Mouse (Mus musculus) adrenal gland, postnatal 14 days (tissue): ENCODE measurements around the gene Foxo1. TPM values are rescaled to one million over a fixed set of nuclear protein-coding genes. Genes with fewer than 3 reads are reported as not detected.
A peak's percentile ranks its signal among the peaks of the same experiment; 100 is the strongest.

Source experiments
- DNase-seq: peaks from one replicate; pipeline ENCODE4 v3.0.0; 2021; ENCODE audit warnings: mixed read lengths
- total RNA-seq: library from RNA; stranded (reverse); gene quantifications from 2 replicates; pipeline ENCODE4 v1.2.3, GENCODE M21; 2021

Foxo1 gene
- total RNA-seq, 1 experiment from 2014 or later = 39.3 TPM

DNA sequence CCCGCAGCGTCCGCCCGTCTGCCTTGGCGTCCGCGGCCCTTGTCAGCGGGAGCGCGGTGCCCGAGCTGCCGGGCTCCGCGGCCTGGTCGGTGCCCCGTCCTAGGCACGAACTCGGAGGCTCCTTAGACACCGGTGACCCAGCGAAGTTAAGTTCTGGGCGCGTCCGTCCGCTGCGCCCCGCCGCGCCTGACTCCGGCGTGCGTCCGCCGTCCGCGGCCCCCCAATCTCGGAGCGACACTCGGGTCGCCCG is 276 bp downstream of the Foxo1 start:
- no peak for DNase-seq

DNA sequence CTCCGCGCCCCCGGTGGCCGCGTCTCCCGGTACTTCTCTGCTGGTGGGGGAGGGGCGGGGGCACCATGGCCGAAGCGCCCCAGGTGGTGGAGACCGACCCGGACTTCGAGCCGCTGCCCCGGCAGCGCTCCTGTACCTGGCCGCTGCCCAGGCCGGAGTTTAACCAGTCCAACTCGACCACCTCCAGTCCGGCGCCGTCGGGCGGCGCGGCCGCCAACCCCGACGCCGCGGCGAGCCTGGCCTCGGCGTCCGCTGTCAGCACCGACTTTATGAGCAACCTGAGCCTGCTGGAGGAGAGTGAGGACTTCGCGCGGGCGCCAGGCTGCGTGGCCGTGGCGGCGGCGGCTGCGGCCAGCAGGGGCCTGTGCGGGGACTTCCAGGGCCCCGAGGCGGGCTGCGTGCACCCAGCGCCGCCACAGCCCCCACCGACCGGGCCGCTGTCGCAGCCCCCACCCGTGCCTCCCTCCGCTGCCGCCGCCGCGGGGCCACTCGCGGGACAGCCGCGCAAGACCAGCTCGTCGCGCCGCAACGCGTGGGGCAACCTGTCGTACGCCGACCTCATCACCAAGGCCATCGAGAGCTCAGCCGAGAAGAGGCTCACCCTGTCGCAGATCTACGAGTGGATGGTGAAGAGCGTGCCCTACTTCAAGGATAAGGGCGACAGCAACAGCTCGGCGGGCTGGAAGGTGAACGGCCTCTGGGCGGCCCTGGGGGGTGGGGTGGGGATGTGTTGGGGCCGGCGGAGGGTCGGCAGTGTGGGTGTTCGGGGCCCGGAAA is 789 bp downstream of the Foxo1 start:
- DNase-seq = peak; percentile 69

GRCm38 (mm10) chr3:52269514-52270351 is 1.6 kb downstream of the Foxo1 start:
- DNase-seq = peak; percentile 89

- peak; percentile 26 for DNase-seq
These were observed 2.4 kb downstream of the Foxo1 start for GRCm38 (mm10) chr3:52270511-52270910.

GRCm38 (mm10) chr3:52271376-52271775 is 3.2 kb downstream of the Foxo1 start:
- no peak for DNase-seq

- no peak for DNase-seq
These were observed 4.3 kb downstream of the Foxo1 start for GRCm38 (mm10) chr3:52272376-52272865.

DNA sequence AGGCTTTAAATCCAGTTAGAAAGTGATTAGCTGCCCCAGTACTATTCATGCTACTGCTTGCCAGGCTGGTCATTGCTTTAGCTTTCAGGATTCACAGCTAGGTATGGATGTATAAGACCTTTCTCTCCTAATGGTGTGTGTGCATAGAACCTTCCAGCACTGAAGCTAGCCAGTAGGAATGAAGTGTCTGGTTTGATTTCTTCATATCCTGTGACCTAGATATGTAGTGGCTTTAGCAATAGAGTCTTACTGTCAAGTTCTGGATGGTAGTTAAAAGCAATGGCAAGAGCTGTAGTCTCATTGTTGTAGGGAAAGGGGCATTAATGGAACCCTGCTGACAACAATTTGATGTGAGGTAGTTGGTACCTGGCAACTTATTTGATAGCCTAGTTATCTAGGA is 6.3 kb downstream of the Foxo1 start:
- DNase-seq = no peak

- no peak for DNase-seq
These were observed 7.0 kb downstream of the Foxo1 start for GRCm38 (mm10) chr3:52275037-52275555.

DNA sequence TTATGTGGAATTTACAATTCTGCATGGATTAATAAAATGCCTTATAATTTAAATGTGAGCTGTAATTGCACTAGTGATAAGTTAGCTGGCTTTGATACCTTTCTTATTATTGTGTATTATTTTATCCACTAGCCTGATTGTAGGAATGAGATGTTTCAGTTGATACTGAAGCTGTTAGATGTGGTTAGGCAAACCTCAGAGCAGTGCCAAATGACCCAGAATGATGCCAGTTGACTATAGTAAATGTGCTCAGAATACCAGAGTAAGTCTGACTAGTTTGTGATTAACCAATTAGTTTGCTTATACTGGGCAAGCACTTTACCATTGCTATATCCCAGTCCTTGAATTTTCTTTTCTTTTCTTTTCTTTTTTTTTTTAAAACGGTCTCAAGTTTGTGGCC is 12.5 kb downstream of the Foxo1 start:
- no peak for DNase-seq

DNA sequence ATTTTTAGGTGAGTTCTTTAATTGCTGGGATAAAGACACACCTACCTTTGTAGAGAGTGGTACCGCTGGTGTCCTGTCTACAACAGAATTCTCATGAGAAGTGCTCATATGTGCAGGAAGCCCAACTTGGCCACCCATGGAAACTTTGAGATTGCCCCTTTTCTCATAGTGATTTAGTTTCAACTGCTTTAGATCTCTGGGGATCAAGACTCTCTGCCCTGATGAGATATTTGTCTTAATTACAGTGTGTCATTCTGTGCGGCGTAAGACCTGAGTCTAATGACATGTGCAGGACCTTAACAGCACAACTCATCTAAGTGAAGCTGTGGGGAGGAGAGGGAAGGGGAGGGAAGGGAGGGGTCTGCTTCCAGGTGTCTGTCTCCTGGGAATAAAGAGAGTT is 13.7 kb downstream of the Foxo1 start:
- no peak for DNase-seq

DNA sequence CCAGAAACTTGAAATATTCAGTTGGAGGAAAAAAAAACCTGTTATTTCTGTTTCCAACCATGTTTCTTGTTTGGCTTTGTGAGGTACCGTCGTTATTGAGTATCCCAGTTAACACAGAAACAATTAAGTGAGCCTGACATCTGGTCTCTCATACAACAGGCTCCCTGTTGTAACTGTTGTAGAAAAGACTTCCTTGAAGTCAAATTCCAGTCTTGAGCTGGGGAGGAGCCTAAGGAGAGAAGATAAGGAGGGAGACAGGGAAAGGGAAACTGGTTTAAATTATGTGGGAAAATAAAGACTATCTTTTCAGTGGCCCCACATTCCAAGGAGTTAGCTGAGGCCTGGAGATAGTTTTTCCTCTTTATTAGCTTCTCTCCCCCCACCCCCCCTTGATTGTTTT is 14.2 kb downstream of the Foxo1 start:
- DNase-seq = no peak

DNA sequence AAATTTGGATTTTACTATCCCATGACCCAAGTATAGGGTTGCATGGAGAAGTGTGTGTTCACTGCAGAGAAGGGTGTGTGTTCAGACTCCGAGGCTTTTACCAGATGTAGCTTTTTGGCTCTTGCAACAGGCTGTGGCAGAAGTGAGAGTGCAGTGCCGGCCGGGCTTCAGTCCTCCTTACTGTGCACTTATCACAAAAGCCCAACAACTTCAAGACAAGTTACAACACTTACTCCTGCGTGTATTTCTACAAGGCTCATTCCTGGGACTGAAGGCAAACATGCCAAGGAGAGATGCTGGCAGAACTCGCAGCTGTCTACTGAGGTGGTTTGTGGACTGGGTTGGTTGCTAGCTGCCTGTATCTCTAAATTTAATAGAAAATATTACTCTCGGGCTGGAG is 15.4 kb downstream of the Foxo1 start:
- DNase-seq = no peak

DNA sequence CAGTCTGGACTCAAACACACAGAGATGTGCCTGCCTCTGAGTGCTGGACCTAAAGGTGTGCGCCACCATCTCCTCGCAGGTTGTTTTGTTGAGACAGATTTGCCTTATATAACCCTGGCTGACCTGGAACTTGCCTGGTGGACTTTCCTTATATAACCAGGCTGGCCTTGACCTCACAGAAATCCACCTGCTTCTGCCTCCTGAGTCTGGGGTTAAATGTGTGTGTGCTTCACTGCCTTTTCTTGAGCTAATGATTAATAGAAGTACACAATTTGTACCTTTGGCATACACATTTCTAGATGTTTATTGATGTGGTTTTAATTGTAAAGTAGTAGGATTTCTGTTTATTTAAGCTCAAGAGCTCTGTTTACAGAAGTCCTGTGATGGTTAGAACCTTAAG is 22.7 kb downstream of the Foxo1 start:
- DNase-seq = no peak

DNA sequence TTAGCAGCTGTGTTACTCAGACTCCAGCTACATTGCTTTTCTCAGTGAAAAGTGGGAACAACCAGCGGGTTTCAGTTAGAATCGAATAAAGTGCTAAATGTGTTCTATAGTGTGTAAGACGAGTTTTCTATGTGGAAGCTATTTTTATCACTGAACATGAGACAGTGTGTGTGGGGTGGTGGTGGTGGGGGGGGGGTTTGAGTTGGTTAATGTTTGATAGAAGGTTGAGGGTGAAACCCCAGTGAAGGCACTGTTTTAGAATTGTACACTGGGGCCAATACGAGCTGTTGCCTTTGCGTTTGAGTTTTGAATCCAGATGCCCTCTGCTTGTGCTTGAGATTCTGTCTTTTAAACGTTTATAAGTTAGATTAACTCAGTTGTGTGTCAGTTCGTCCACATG is 24.4 kb downstream of the Foxo1 start:
- DNase-seq = no peak

- DNase-seq = no peak
These were observed 25.8 kb downstream of the Foxo1 start for GRCm38 (mm10) chr3:52293946-52294345.

- no peak for DNase-seq
These were observed 27.6 kb downstream of the Foxo1 start for GRCm38 (mm10) chr3:52295688-52296087.

DNA sequence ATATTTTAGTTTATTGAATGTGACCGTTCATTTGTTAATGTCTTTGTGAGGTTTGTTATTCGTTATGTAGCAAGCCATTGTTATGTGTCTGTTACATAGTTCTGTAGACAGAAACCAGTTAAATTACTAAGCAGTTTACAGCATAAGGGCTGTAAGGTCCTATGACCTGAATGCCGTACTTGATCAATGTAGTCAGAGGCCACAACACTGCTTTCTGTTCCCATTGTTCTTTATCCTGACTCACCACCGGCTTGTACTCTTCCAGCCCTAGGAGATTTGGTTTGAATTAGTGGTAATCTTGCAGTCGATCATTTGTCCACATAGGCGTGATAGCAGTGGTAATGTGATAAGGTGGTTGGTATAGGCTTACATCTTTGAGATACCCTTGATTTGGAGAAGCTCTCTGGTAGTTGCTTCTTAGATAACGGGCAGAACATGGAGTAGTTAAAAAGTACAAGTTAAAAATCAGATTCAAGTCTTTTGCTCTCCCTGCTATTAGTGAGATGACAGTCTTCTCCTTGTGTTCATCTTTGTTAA is 28.2 kb downstream of the Foxo1 start:
- no peak for DNase-seq

- DNase-seq = no peak
These were observed 29.3 kb downstream of the Foxo1 start for GRCm38 (mm10) chr3:52297291-52298018.

GRCm38 (mm10) chr3:52298683-52299082 is 30.5 kb downstream of the Foxo1 start:
- no peak for DNase-seq

GRCm38 (mm10) chr3:52299376-52299775 is 31.2 kb downstream of the Foxo1 start:
- DNase-seq = peak; percentile 10

GRCm38 (mm10) chr3:52300517-52300916 is 32.4 kb downstream of the Foxo1 start:
- DNase-seq = no peak

DNA sequence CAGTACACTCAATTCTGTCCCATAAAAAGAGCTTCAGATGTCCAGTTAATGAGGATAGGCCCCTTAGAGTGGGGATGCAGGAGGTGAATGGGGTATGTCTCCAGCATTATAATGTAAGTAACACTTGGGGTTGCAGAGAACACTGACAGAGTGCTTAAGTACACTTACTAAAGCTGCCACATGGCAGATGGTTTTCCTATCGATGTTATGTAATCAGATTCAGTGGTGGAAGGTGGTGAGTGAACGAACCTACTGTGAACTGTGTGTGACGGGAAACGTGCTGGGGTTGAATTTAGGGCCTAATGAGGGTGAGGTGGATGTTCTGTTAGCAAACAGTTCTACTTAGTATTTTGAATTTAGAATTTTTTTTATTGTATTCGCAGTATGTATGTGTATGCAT is 35.2 kb downstream of the Foxo1 start:
- DNase-seq = no peak
